Mouse (Mus musculus) olfactory bulb, adult 2 months (tissue): Measurements from ENCODE around the gene Slc15a3. TPM values are rescaled to one million over a fixed set of nuclear protein-coding genes. Genes with fewer than 3 reads are reported as not detected.

Source experiments
- H3K27ac ChIP-seq: fragments of 200-500 bp; 2 replicates; pipeline ENCODE4 v1.5.1; 2012; ENCODE audit warnings: low read depth, low read length; ENCODE audit not compliant: insufficient read depth
- H3K4me1 ChIP-seq: fragments of 200-500 bp; 2 replicates; pipeline ENCODE4 v1.6.1; 2012; ENCODE audit warnings: low read length; ENCODE audit not compliant: control insufficient read depth, insufficient read depth
- H3K4me3 ChIP-seq: fragments of 200-500 bp; 2 replicates; pipeline ENCODE4 v1.5.1; 2012; ENCODE audit warnings: mild to moderate bottlenecking, low read depth, low read length, moderate library complexity; ENCODE audit not compliant: insufficient read depth
- CTCF ChIP-seq: fragments of 200-500 bp; IDR thresholded peaks from 2 replicates; pipeline ENCODE4 v1.5.1; 2012; ENCODE audit warnings: low read depth, mild to moderate bottlenecking, low read length, moderate library complexity; ENCODE audit not compliant: insufficient read depth
- POLR2A ChIP-seq: fragments of 200-500 bp; IDR thresholded peaks from 2 replicates; pipeline ENCODE4 v1.6.1; 2012; ENCODE audit warnings: mild to moderate bottlenecking, low read depth, low read length, moderate library complexity; ENCODE audit not compliant: insufficient read depth
- WGBS: fragments of 180-500 bp; shearing (Covaris S2); methylation state at CpG from one replicate; pipeline ENCODE4 v1.1.7; 2018; 5-methylcytosine and 5-hydroxymethylcytosine counted together
- polyA plus RNA-seq: library from polyadenylated mRNA; stranded (reverse); fragments of >200 nt; gene quantifications from 2 replicates; pipeline ENCODE4 v1.2.4, GENCODE M21; 2012; ENCODE audit warnings: low replicate concordance; ENCODE audit not compliant: missing spikeins, insufficient read depth, insufficient read length

The Slc15a3 gene
- polyA plus RNA-seq, 1 experiment, result not detected

GRCm38 (mm10) chr19:10900315-10900714 lies 60.8 kb downstream of the Slc15a3 start:
- no peak for TF ChIP-seq POLR2A
- TF ChIP-seq CTCF, result no peak
- Histone ChIP-seq H3K4me1 (0 out of 2 replicates have a peak, but pooled peaks cover 4% of the 10 kb centered on the region), H3K4me3 (no peak overlapping the region), H3K27ac (no peak overlapping the region)
- 62% methylated on average over 6 of the region's 6 CpGs for WGBS

GRCm38 (mm10) chr19:10901046-10901445 lies 61.5 kb downstream of the Slc15a3 start:
- 92% methylated on average over 5 of the region's 5 CpGs for WGBS
- Histone ChIP-seq H3K4me3 (no peak overlapping the region), H3K4me1 (0 out of 2 replicates have a peak, but pooled peaks cover 4% of the 10 kb centered on the region), H3K27ac (no peak overlapping the region)
- TF ChIP-seq CTCF, result no peak
- no peak for TF ChIP-seq POLR2A

- peak overlapping the region; percentile 34; the same call in 1 of the 2 replicates for H3K27ac ChIP-seq
- 85% methylated on average over 5 of the region's 5 CpGs for WGBS
Observed at GRCm38 (mm10) chr19:10904512-10904911, 65.0 kb downstream of the Slc15a3 start.

DNA sequence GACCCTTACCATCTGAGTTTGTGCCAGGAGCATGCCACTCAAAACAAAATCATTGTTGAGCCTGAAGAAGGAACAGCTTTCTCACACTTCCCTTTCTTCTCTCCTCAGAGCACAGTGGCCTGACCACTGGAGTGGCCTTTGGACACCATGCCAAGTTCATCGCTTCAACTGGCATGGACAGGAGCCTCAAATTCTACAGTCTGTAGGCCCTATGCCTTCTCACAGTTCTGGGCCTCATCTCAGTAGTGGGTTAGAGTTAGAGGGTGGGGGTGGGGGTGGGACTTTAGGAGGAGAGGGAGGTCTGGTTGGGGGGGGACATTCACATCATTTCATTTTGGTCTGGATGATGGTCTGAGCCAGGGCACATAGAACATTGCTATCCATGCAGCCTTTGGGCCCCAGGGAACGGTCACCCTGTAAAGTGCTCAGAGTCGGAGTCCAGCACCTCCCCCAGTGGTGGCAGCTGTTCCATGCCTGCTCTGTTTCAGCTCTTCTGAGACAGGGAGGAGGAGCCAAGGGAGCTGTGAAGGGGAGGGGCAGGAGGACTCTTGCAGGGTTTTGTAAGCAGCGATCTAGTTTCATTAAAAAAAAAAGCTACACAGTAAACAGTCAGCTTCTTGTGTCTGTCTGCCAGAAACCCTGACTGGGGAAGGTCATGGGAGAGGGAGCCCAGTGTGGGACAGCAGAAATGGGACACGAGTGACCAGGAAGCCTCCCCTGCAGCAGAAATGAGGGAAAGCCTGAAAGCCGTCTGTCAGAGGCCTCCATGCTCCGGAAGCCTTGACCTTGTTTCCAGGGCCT lies 65.6 kb downstream of the Slc15a3 start:
- Histone ChIP-seq H3K4me1 (0 out of 2 replicates have a peak, but pooled peaks cover 4% of the 10 kb centered on the region), H3K27ac (peak overlapping the region; percentile 34), H3K4me3 (no peak overlapping the region)
- TF ChIP-seq POLR2A, result no peak
- no peak for TF ChIP-seq CTCF
- 42% methylated on average over 7 of the region's 7 CpGs for WGBS

More at GRCm38 (mm10) chr19:10904512-10904911, 65.0 kb downstream of the Slc15a3 start:
- Histone ChIP-seq H3K4me3 (no peak overlapping the region), H3K4me1 (0 out of 2 replicates have a peak, but pooled peaks cover 4% of the 10 kb centered on the region)
- TF ChIP-seq POLR2A (no peak), CTCF (no peak)

DNA sequence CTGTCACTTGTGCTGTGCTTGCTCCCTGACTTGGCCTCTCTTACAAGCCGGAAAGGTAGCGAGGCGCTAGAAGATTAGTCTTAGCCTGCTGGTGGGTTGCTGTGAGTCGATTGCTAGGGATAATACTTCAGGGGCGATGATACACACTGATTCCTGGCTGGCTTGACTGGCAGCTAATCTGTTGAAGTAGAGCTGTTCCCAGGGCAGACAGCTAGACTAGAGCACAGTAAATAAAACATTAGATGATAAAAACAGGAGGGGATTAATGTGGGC lies 66.1 kb downstream of the Slc15a3 start:
- TF ChIP-seq POLR2A (no peak), CTCF (no peak)
- Histone ChIP-seq H3K4me1 (0 out of 2 replicates have a peak, but pooled peaks cover 4% of the 10 kb centered on the region), H3K27ac (peak overlapping the region; percentile 27), H3K4me3 (no peak overlapping the region)
- 70% methylated on average over 5 of the region's 5 CpGs for WGBS

- TF ChIP-seq CTCF, result no peak
- no peak overlapping the region for H3K4me3 ChIP-seq
- H3K4me1 ChIP-seq, result peaks cover 9% of the 10 kb centered on the region; the same call in 1 of the 2 replicates
- WGBS, result 68% methylated on average over 3 of the region's 3 CpGs
- H3K27ac ChIP-seq, result no peak overlapping the region
Observed at GRCm38 (mm10) chr19:10907891-10908290, 68.4 kb downstream of the Slc15a3 start.

Other genes with a start within 250 kb of the Slc15a3 start
- gene Ddb1, start 234.4 kb upstream of the Slc15a3 start, polyA plus RNA-seq, result 418 TPM in 1 of 2 replicates, not detected in the other
- not detected in 2 replicates for gene Tkfc, start 234.1 kb upstream of the Slc15a3 start, polyA plus RNA-seq
- not detected in 2 replicates for gene Vwce, start 205.5 kb upstream of the Slc15a3 start, polyA plus RNA-seq
- gene Pga5, start 161.7 kb upstream of the Slc15a3 start, polyA plus RNA-seq, result not detected in 2 replicates
- gene Vps37c, start 151.0 kb upstream of the Slc15a3 start, polyA plus RNA-seq, result not detected in 2 replicates
- not detected in 2 replicates for gene Cd5, start 100.7 kb upstream of the Slc15a3 start, polyA plus RNA-seq
- gene Cd6, start 9.7 kb upstream of the Slc15a3 start, polyA plus RNA-seq, result not detected in 2 replicates
- gene Tmem132a, start 30.2 kb downstream of the Slc15a3 start, polyA plus RNA-seq, result not detected in 2 replicates
- not detected in 2 replicates for gene Tmem109, start 42.3 kb downstream of the Slc15a3 start, polyA plus RNA-seq
- gene Prpf19, start 55.5 kb downstream of the Slc15a3 start, polyA plus RNA-seq, result 125 TPM in 1 of 2 replicates, not detected in the other
- not detected in 2 replicates for gene Zp1, start 80.9 kb downstream of the Slc15a3 start, polyA plus RNA-seq
- gene Ptgdr2, start 97.4 kb downstream of the Slc15a3 start, polyA plus RNA-seq, result not detected in 2 replicates
- not detected in 2 replicates for gene Ccdc86, start 109.5 kb downstream of the Slc15a3 start, polyA plus RNA-seq
- gene Ms4a10, start 134.9 kb downstream of the Slc15a3 start, polyA plus RNA-seq, result not detected in 2 replicates
- gene Ms4a15, start 153.5 kb downstream of the Slc15a3 start, polyA plus RNA-seq, result not detected in 2 replicates
- not detected in 2 replicates for gene Ms4a18, start 178.3 kb downstream of the Slc15a3 start, polyA plus RNA-seq
- gene Ms4a8a, start 241.4 kb downstream of the Slc15a3 start, polyA plus RNA-seq, result not detected in 2 replicates